Mouse (Mus musculus) liver, embryonic 11.5 days (tissue): Measurements from ENCODE around the gene Gtf2ird2. TPM values are rescaled to one million over a fixed set of nuclear protein-coding genes. Genes with fewer than 3 reads are reported as not detected.
A peak's percentile ranks its signal among the peaks of the same experiment; 100 is the strongest.

Experiments used
- ATAC-seq: fragments of 200-750 bp; cut with Nextera tagmentation; replicated peaks from 2 replicates; pipeline ENCODE4 v1.8.0; 2017; ENCODE audit warnings: moderate number of reproducible peaks, mild to moderate bottlenecking, moderate TSS enrichment, moderate library complexity; ENCODE audit not compliant: low FRiP score
- DNase-seq: peaks from one replicate; pipeline ENCODE4 v3.0.0-alpha.2; 2017; ENCODE audit warnings: low spot score
- H3K27ac ChIP-seq: fragments of 300-500 bp; sonication (generic); 2 replicates; pipeline ENCODE4 v1.5.1; 2014; ENCODE audit warnings: mild to moderate bottlenecking, low read depth, low read length, control low read depth
- H3K27me3 ChIP-seq: fragments of 300-500 bp; sonication (generic); replicated peaks from 2 replicates; pipeline ENCODE4 v1.6.1; 2014; ENCODE audit warnings: low read length, mixed read lengths; ENCODE audit not compliant: control insufficient read depth, insufficient read depth
- H3K36me3 ChIP-seq: fragments of 300-500 bp; sonication (generic); 2 replicates; pipeline ENCODE4 v1.6.1; 2014; ENCODE audit warnings: mild to moderate bottlenecking, low read length, moderate library complexity, mixed read lengths; ENCODE audit not compliant: control insufficient read depth, insufficient read depth
- H3K4me1 ChIP-seq: fragments of 300-500 bp; sonication (generic); replicated peaks from 2 replicates; pipeline ENCODE4 v1.6.1; 2014; ENCODE audit warnings: low read length, mixed read lengths; ENCODE audit not compliant: control insufficient read depth, insufficient read depth
- H3K4me2 ChIP-seq: fragments of 300-500 bp; sonication (generic); 2 replicates; pipeline ENCODE4 v1.6.1; 2014; ENCODE audit warnings: mild to moderate bottlenecking, control low read depth, moderate library complexity
- H3K4me3 ChIP-seq: fragments of 300-500 bp; sonication (generic); 2 replicates; pipeline ENCODE4 v1.5.1; 2014; ENCODE audit warnings: low read depth, low read length, control low read depth
- H3K9ac ChIP-seq: fragments of 300-500 bp; sonication (generic); 2 replicates; pipeline ENCODE4 v1.6.1; 2014; ENCODE audit warnings: low read depth, low read length, control low read depth
- H3K9me3 ChIP-seq: fragments of 300-500 bp; sonication (generic); 2 replicates; pipeline ENCODE4 v1.6.1; 2016; ENCODE audit warnings: low read length, inconsistent platforms, mixed read lengths; ENCODE audit not compliant: control insufficient read depth
- WGBS: fragments of 180-500 bp; shearing (Covaris S2); extraction: QIAGEN DNeasy Blood & Tissue Kit; methylation state at CpG from one replicate; pipeline ENCODE4 v1.1.7; 2014; 5-methylcytosine and 5-hydroxymethylcytosine counted together
- polyA plus RNA-seq: library from polyadenylated mRNA; unstranded; fragments of >200 nt; fragmentation: Nextera tagmentation; extraction: Ambion mirVana; gene quantifications from 2 replicates; pipeline ENCODE4 v1.2.1, GENCODE M21; 2014

Gtf2ird2 gene
- polyA plus RNA-seq = 5.1 and 5.9 TPM in 2 replicates

DNA sequence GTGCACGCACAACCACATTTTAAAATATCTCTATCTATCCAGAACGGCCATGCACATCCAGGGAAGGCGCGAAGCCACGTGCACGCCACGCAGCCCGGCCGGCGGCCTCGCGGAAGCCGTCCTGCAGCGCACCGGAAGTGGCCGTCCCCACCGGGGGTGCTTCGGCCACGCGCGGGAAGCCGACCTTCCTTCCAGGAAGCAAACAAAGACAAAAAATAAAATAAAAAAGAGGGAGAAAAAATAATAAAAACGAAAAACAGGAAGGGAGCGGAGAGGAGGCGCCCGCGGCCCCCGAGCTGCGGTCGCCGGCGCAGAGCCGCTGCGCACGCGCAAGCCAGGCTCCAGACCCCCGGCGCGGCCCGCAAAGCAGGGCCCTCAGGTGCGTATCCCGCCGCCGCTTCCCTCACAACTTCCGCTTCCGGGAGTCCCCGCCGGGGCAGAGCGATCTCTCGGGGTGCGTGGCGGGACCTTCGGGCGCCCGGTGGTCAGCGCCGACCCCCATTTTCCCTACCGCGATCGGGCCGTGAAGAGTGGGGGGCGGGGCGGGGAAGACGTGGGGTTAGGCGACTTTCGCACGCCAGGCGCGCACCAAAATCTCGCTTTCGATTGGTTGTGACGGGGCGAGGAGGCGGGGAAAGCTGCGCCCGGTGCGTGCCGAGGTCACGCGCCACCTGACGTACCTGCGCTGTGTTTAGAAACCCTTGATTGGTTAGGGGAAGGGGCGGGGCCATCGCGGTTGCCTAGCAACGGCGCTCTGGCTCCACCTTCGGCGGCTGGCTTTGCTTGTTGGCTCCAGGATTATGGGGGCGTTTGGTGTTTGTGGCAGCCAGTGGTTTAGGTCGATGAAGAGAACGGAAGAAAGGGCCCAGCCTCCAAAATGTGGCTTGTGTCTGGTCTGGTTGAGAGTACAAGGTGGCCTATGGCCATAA lies at the start of gene Gtf2ird2:
Gene Gtf2ird2 (plus strand): TSS at position 140 of the 929 bp plus-strand sequence.
- ATAC-seq (peak; percentile 92), DNase-seq (peak; percentile 98)
- Histone ChIP-seq H3K4me1 (peaks cover 10% of the 10 kb centered on the region), H3K4me2 (peak within 1 kb of the TSS; percentile 91), H3K9me3 (no peaks in the 10 kb centered on the region), H3K36me3 (no peaks in the 10 kb centered on the region), H3K27ac (peak within 1 kb of the TSS; percentile 97), H3K9ac (peak within 1 kb of the TSS; percentile 95), H3K27me3 (no peaks in the 10 kb centered on the region), H3K4me3 (peak within 1 kb of the TSS; percentile 81)
- under 1% methylated on average over 92 of the region's 92 CpGs for WGBS

DNA sequence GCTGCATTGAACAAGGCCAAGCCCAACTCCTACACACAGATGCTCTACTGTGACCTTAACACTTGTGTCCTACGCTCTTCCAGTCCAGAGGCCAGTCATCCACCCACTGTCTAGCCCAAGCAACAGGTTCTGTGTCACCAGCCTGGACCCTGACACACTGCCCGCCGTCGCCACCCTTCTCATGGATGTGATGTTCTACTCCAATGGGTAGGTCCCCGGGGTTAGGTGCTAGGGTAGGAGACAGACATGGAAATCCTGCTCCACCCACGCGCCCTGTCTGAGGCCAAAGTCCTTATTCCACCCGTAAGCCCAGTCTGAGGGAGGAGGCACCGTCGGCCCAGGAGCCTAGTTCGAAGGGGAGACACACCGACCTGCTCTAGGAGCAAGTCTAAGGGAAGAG lies 47.8 kb upstream of the Gtf2ird2 start:
- ATAC-seq (no peak), DNase-seq (no peak)
- H3K4me1 ChIP-seq = no peaks in the 10 kb centered on the region
- no peak overlapping the region for H3K4me3 ChIP-seq
- H3K27ac ChIP-seq = no peak overlapping the region
- no peaks in the 10 kb centered on the region for H3K9me3 ChIP-seq
- H3K9ac ChIP-seq = no peak overlapping the region
- no peaks in the 10 kb centered on the region; the same call in 1 of the 2 replicates for H3K36me3 ChIP-seq
- H3K27me3 ChIP-seq = no peaks in the 10 kb centered on the region
- no peak overlapping the region for H3K4me2 ChIP-seq
- WGBS = 92% methylated on average over 12 of the region's 12 CpGs

DNA sequence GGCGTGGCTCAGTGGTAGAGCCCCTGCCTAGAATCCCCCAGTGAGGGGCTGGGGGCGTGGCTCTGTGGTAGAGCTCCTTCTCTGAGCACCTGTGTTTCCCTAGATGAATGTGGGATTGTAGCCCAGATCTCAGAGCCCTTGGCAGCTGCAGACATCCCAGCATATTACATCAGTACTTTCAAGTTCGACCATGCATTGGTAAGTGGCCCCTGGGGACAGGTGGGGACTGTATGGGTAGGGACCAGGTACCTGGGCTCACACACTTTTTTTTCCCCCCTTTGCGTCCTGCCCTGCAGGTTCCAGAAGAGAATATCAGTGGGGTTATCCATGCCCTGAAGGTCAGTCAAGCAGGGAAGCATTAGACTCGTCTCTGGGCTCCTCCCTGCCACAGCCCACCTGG lies 45.9 kb upstream of the Gtf2ird2 start:
- no peak overlapping the region for H3K4me3 ChIP-seq
- H3K9ac ChIP-seq = no peak overlapping the region
- no peak overlapping the region for H3K4me2 ChIP-seq
- no peak overlapping the region for H3K27ac ChIP-seq
- no peaks in the 10 kb centered on the region for H3K27me3 ChIP-seq
- 84% methylated on average over 4 of the region's 5 CpGs for WGBS
- DNase-seq (no peak), ATAC-seq (no peak)
- H3K4me1 ChIP-seq = no peaks in the 10 kb centered on the region
- H3K9me3 ChIP-seq = no peaks in the 10 kb centered on the region; the same call in 1 of the 2 replicates
- no peaks in the 10 kb centered on the region; the same call in 1 of the 2 replicates for H3K36me3 ChIP-seq

DNA sequence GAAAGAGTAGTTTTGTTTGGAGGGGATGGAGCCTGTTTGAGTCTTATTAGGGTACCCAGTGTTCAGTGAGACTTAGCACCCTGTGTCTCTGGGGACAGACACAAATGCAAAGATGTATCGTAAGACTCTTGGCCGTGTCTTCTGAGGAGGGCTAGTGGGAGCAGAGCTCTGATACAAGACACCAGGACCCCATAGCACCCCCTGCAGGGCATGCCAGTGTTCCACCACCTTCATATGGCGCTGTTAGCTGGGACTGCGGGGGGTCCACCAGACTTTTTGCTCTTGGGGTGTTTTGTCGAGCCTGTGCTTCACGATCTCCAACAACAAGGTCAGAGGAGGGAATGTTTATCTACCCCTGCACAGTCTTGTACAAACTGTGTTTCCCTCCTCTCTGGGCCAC lies 44.4 kb upstream of the Gtf2ird2 start:
- no peaks in the 10 kb centered on the region for H3K27me3 ChIP-seq
- no peaks in the 10 kb centered on the region; the same call in 1 of the 2 replicates for H3K9me3 ChIP-seq
- H3K4me3 ChIP-seq = no peak overlapping the region
- H3K36me3 ChIP-seq = no peaks in the 10 kb centered on the region; the same call in 1 of the 2 replicates
- ATAC-seq = no peak
- no peaks in the 10 kb centered on the region for H3K4me1 ChIP-seq
- DNase-seq = no peak
- 77% methylated on average over 6 of the region's 6 CpGs for WGBS
- no peak overlapping the region for H3K9ac ChIP-seq
- H3K4me2 ChIP-seq = no peak overlapping the region
- no peak overlapping the region for H3K27ac ChIP-seq

DNA sequence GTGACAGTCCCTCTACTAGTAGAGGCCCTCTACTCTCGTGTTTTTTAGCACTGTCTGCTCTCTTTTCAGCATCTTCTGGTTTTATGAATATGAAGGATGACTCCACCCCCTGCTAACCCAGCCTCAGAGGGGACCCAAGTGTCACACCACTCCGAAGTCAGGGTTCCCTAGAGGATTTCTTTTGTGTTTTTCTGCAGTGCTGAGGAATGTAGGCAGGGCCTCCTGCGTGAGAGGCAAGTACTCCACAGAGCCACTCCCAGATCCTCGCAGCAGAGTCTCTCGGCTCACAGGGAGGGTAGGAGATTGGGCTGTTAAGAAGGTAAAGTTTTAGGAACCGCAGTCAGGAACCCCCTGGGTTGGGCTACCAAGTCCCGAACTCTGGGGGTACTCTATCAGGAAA lies 42.6 kb upstream of the Gtf2ird2 start:
- Histone ChIP-seq H3K4me2 (no peak overlapping the region), H3K27ac (no peak overlapping the region), H3K36me3 (no peaks in the 10 kb centered on the region; the same call in 1 of the 2 replicates), H3K9ac (no peak overlapping the region), H3K4me3 (no peak overlapping the region), H3K27me3 (no peaks in the 10 kb centered on the region), H3K4me1 (no peaks in the 10 kb centered on the region), H3K9me3 (no peaks in the 10 kb centered on the region; the same call in 1 of the 2 replicates)
- DNase-seq (no peak), ATAC-seq (no peak)
- 72% methylated on average over 7 of the region's 7 CpGs for WGBS

DNA sequence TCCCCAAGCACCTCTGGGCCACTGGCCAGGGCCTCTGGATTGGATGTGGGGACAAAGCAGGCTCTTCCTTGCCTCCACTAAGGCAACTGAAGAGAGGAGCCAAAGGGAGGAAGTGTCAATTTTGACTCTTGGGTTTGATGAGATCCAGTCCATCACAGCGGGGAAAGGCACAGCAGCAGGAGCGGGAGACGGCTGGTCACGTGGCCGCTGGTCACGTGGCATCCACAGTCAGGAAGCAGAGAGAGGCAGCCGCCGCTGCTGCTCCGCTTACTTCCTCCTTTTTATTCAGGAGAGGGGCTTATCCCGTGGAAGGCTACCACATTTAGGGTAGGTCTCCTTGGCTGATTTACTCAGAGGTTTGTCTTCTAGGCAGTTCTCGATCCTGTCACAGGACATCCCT lies 41.4 kb upstream of the Gtf2ird2 start:
- DNase-seq (no peak), ATAC-seq (no peak)
- no peaks in the 10 kb centered on the region; the same call in 1 of the 2 replicates for H3K9me3 ChIP-seq
- no peaks in the 10 kb centered on the region for H3K27me3 ChIP-seq
- no peaks in the 10 kb centered on the region for H3K4me1 ChIP-seq
- no peak overlapping the region for H3K27ac ChIP-seq
- H3K4me3 ChIP-seq = no peak overlapping the region
- no peaks in the 10 kb centered on the region; the same call in 1 of the 2 replicates for H3K36me3 ChIP-seq
- no peak overlapping the region for H3K9ac ChIP-seq
- H3K4me2 ChIP-seq = peak overlapping the region; percentile 17
- 55% methylated on average over 11 of the region's 11 CpGs for WGBS

DNA sequence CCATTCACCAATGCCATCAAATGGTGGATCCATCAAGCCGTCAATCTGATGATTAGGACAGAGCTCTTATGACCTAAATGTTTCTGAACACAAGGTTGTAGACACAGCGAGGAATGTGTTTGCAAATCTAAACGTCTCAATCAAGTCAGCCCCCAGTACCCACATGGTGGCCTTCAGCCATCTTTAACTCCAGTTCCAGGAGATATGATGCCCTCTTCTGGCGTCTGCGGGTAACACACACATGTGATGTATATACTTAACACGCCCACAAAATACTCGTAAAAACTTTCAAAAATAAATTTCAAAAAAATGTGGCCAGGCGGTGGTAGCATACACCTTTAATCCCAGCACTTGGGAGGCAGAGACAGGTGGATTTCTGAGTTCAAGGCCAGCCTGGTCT lies 38.8 kb upstream of the Gtf2ird2 start:
- Histone ChIP-seq H3K4me1 (no peaks in the 10 kb centered on the region), H3K36me3 (peaks cover 19% of the 10 kb centered on the region), H3K9me3 (no peaks in the 10 kb centered on the region; the same call in 1 of the 2 replicates), H3K9ac (no peak overlapping the region), H3K4me3 (no peak overlapping the region), H3K27ac (no peak overlapping the region), H3K4me2 (no peak overlapping the region), H3K27me3 (no peaks in the 10 kb centered on the region)
- WGBS = 88% methylated on average over 8 of the region's 8 CpGs
- DNase-seq = no peak
- no peak for ATAC-seq

DNA sequence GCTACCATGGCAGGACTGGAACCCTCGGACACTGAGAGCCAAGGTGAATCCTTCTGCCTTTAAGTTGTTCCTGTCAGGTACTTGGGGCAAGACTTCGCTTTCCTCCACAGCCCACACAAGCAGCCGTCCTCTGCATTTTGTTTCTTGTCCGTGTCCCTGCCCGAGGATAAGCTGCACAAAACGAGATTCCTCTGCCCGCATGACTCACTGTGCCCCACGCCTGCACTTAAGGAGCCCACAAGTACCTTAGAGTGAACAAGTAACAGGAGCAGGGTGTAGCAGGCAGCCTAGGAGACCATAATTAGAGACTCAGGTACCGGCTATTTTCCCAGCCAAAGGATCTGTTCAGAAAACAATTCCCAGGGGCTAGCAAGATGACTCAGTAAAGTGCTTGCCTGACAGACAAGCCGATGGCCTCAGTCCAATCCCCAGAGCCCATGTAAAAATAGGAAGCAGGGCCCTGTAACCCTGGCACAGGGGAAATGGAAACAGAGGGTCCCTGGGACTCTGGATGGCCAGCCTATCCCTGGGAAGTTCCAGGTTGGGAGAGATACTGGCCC lies 36.5 kb upstream of the Gtf2ird2 start:
- 95% methylated on average over 10 of the region's 10 CpGs for WGBS
- Histone ChIP-seq H3K27ac (no peak overlapping the region), H3K36me3 (peaks cover 31% of the 10 kb centered on the region)

More for the DNA sequence above, 36.5 kb upstream of the Gtf2ird2 start:
- H3K9me3 ChIP-seq = no peaks in the 10 kb centered on the region; the same call in 1 of the 2 replicates
- no peaks in the 10 kb centered on the region; the same call in 1 of the 2 replicates for H3K4me1 ChIP-seq
- no peaks in the 10 kb centered on the region for H3K27me3 ChIP-seq
- ATAC-seq (no peak), DNase-seq (no peak)
- H3K4me3 ChIP-seq = no peak overlapping the region
- no peak overlapping the region for H3K9ac ChIP-seq
- H3K4me2 ChIP-seq = no peak overlapping the region
